Mouse (Mus musculus): Measurements from ENCODE around the gene Nr2f6. TPM values are rescaled to one million over a fixed set of nuclear protein-coding genes. Genes with fewer than 3 reads are reported as not detected.

Nr2f6 gene
- polyA plus RNA-seq, 1 experiment: 17.5 TPM

GRCm38 (mm10) chr8:71404951-71405351 lies 23.2 kb upstream of the Nr2f6 start:
- Histone ChIP-seq H3K4me3 (replicated peaks; ENCODE audit: control insufficient read depth, low read depth, low read length) (no peak overlapping the region), H3K4me1 (ENCODE audit: control insufficient read depth, insufficient read depth, low read length) (peaks cover 4% of the 10 kb centered on the region), H3K27ac (ENCODE audit: control insufficient read depth, insufficient read depth, low read depth, low read length, poor library complexity) (no peak overlapping the region)
- TF ChIP-seq POLR2A (IDR thresholded peaks at IDR 0.05; ENCODE audit: borderline replicate concordance, control insufficient read depth, low read depth, low read length): no peak
- WGBS: 52% methylated on average over 9 of the region's 9 CpGs

GRCm38 (mm10) chr8:71404011-71404410 lies 22.3 kb upstream of the Nr2f6 start:
- 85% methylated on average over 8 of the region's 8 CpGs for WGBS
- peaks cover 4% of the 10 kb centered on the region for H3K4me1 ChIP-seq (ENCODE audit: control insufficient read depth, insufficient read depth, low read length)
- no peak overlapping the region for H3K4me3 ChIP-seq (replicated peaks; ENCODE audit: control insufficient read depth, low read depth, low read length)
- H3K27ac ChIP-seq (ENCODE audit: control insufficient read depth, insufficient read depth, low read depth, low read length, poor library complexity): no peak overlapping the region
- TF ChIP-seq CTCF (IDR thresholded peaks at IDR 0.05; ENCODE audit: control insufficient read depth, insufficient read depth, low read length): no peak
- no peak for TF ChIP-seq POLR2A (IDR thresholded peaks at IDR 0.05; ENCODE audit: borderline replicate concordance, control insufficient read depth, low read depth, low read length)

DNA sequence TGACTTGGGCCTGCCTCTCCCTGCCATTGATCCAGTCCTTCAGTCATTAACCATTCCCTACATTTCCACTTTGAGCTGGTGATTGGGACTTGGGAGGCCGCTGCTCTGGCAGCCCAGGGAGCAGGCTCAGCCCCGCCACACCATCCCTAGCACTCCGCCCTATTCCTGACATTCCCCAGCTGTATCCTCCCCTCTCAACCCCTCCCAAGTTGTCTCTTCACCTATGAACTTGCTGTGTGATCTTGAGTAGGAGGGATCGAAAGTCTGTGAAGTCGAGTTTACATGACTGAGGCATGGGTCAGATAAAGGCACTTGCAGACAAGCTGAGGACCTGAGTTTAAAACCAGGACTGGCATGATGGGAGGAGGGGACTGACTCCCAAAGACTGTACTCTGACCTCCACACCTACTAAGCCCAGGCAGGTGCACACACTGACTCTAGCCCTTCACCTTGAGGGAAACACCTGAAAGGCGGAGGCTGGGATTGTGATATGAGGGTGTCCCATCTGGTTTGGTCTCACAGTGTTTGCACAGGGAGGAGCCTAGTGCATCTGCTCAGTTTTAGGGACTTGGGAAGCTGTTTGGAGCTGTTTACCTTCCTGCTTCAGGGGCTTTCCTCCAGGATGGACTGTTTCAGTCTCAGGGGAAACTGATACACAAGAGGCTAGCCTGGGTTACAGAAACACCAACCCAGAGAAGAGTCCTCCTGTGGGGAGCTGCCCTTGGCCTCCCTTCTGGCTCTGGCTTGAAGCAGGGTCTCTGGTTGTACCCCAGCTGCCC lies 21.5 kb upstream of the Nr2f6 start:
- WGBS: 85% methylated on average over 6 of the region's 6 CpGs
- Histone ChIP-seq H3K4me3 (replicated peaks; ENCODE audit: control insufficient read depth, low read depth, low read length) (no peak overlapping the region), H3K4me1 (ENCODE audit: control insufficient read depth, insufficient read depth, low read length) (peaks cover 4% of the 10 kb centered on the region), H3K27ac (ENCODE audit: control insufficient read depth, insufficient read depth, low read depth, low read length, poor library complexity) (no peak overlapping the region)
- TF ChIP-seq CTCF (IDR thresholded peaks at IDR 0.05; ENCODE audit: control insufficient read depth, insufficient read depth, low read length) (no peak), POLR2A (IDR thresholded peaks at IDR 0.05; ENCODE audit: borderline replicate concordance, control insufficient read depth, low read depth, low read length) (no peak)

DNA sequence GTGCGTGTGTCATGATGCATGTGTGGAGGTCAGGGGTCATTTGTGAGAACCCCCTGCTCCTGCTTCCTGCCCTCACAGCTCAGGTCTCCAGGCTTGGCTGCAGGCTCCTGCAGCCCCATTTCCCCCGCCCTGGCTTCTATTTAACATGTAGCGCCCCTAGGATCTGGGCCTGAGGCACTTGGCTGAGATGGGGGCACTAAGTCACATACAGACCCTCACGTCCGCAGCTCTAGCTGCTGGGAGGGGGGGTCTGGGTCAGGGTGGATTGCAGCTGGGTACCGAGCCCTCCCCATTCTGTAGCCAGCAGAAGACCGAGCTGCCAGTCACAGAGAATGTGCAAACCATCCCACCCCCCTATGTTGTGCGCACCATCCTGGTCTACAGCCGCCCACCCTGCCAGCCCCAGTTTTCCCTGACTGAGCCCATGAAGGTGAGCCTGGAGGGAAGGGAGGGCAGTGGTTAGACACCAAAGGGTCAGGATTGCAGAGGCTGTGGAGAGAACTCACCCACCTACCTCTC lies 20.7 kb upstream of the Nr2f6 start:
- no peak for TF ChIP-seq CTCF (IDR thresholded peaks at IDR 0.05; ENCODE audit: control insufficient read depth, insufficient read depth, low read length)
- TF ChIP-seq POLR2A (IDR thresholded peaks at IDR 0.05; ENCODE audit: borderline replicate concordance, control insufficient read depth, low read depth, low read length): peak; percentile 19; the same call in 1 of the 2 replicates
- WGBS: 86% methylated on average over 9 of the region's 9 CpGs
- Histone ChIP-seq H3K4me1 (ENCODE audit: control insufficient read depth, insufficient read depth, low read length) (peaks cover 4% of the 10 kb centered on the region), H3K4me3 (replicated peaks; ENCODE audit: control insufficient read depth, low read depth, low read length) (no peak overlapping the region), H3K27ac (ENCODE audit: control insufficient read depth, insufficient read depth, low read depth, low read length, poor library complexity) (no peak overlapping the region)

DNA sequence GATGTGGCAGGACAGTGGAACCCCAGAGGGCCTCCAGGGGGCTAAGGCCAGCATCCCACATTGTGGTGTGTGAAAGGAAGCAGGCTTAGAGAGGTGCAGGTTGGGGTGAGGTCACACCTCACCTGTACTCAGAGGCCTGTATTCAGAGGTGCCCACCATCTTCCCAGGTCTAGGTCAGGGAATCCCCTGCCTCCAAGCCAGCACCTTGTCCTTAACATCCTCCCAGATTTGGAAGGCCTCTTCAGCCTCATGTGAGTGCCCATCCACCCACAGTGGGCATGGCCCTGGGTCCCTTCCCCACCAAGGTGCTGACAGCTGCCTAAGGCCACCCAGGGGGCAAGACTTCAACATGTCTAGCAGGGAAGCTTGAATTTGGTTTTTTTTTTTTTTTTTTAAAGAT lies 19.7 kb upstream of the Nr2f6 start:
- Histone ChIP-seq H3K27ac (ENCODE audit: control insufficient read depth, insufficient read depth, low read depth, low read length, poor library complexity) (no peak overlapping the region), H3K4me3 (replicated peaks; ENCODE audit: control insufficient read depth, low read depth, low read length) (no peak overlapping the region), H3K4me1 (ENCODE audit: control insufficient read depth, insufficient read depth, low read length) (peaks cover 4% of the 10 kb centered on the region)
- TF ChIP-seq CTCF (IDR thresholded peaks at IDR 0.05; ENCODE audit: control insufficient read depth, insufficient read depth, low read length) (no peak), POLR2A (IDR thresholded peaks at IDR 0.05; ENCODE audit: borderline replicate concordance, control insufficient read depth, low read depth, low read length) (no peak)

DNA sequence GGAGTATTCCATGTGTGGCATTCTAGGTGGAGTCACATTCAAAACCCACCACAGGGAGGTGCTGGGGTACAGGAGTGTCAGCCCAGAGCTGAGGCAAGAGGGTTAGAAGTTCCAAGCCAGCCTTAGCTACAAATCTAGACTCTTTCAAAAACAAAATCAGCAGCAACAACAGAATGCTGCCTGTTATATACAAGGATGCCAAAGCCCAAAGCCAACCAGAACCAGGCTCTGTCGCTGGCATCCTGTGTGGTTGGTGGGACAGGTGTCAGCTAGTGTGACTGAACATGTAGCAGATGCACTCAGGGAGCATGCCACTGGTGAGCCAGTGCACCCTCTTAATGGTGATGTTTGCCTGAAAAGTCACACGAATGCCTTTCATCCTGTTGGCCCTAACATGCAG lies 19.1 kb upstream of the Nr2f6 start:
- WGBS: 90% methylated on average over 2 of the region's 2 CpGs
- H3K27ac ChIP-seq (ENCODE audit: control insufficient read depth, insufficient read depth, low read depth, low read length, poor library complexity): no peak overlapping the region
- H3K4me3 ChIP-seq (replicated peaks; ENCODE audit: control insufficient read depth, low read depth, low read length): no peak overlapping the region
- no peak for TF ChIP-seq CTCF (IDR thresholded peaks at IDR 0.05; ENCODE audit: control insufficient read depth, insufficient read depth, low read length)
- TF ChIP-seq POLR2A (IDR thresholded peaks at IDR 0.05; ENCODE audit: borderline replicate concordance, control insufficient read depth, low read depth, low read length): no peak
- peaks cover 5% of the 10 kb centered on the region for H3K4me1 ChIP-seq (ENCODE audit: control insufficient read depth, insufficient read depth, low read length)

DNA sequence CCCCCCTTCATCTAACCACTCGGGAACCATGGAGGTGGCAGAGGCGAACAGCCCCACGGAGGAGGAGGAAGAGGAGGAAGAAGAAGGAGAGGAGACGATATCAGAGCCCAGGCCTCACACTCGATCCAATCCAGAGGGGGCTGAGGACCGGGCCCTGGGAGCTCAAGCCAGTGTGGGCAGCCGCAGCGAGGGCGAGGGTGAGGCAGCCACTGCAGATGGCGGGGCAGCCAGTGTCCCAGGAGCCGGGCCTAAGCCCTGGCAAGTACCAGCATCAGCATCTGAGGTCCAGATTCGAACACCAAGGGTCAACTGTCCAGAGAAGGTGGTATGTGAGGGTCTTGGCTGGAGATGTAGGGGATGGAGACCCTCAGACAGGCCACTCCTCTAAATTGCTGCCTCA lies 15.9 kb upstream of the Nr2f6 start:
- Histone ChIP-seq H3K4me1 (ENCODE audit: control insufficient read depth, insufficient read depth, low read length) (peaks cover 3% of the 10 kb centered on the region; the same call in 1 of the 2 replicates), H3K4me3 (replicated peaks; ENCODE audit: control insufficient read depth, low read depth, low read length) (no peak overlapping the region), H3K27ac (ENCODE audit: control insufficient read depth, insufficient read depth, low read depth, low read length, poor library complexity) (no peak overlapping the region)
- WGBS: 80% methylated on average over 12 of the region's 12 CpGs
- TF ChIP-seq POLR2A (IDR thresholded peaks at IDR 0.05; ENCODE audit: borderline replicate concordance, control insufficient read depth, low read depth, low read length) (no peak), CTCF (IDR thresholded peaks at IDR 0.05; ENCODE audit: control insufficient read depth, insufficient read depth, low read length) (no peak)

DNA sequence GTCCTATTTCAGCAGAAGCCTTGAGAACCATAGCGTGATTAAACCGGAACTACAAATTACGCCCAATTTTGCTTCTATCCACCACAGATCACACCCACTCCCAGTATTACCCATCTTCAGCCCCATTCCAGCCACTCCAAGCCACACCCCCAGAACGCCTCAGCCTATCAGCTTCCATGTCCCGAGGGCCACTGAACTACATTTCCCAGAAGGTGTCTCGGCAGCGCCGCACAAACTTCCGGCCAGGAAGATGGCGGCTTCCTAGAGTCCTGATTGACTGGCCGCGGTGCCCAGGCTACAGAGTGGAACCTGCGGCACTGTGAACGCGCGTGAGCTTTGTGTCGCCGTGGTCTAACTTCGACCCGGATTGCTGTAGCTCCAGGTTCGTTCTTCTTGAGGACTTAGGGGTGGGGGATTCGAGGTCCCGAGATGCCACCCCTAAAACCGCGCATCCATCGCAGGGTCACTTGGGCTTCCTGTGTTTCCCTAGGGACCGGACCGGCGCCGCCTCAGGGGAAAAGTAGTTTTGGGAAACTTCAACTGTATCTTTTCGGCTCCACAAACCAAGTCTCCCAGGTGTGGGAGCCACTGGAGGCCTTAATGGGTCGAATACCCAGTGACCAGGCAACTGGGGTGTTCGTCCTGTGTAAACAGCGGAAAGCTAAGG lies 15.0 kb upstream of the Nr2f6 start, which contains the start of gene Babam1:
TSS of gene Babam1 (plus strand) at position 223 of the 667 bp plus-strand sequence.
- WGBS: under 1% methylated on average over 34 of the region's 34 CpGs
- TF ChIP-seq CTCF (IDR thresholded peaks at IDR 0.05; ENCODE audit: control insufficient read depth, insufficient read depth, low read length): no peak
- TF ChIP-seq POLR2A (IDR thresholded peaks at IDR 0.05; ENCODE audit: borderline replicate concordance, control insufficient read depth, low read depth, low read length): peak; percentile 68; the same call in 1 of the 2 replicates
- peak within 1 kb of the TSS; percentile 84 for H3K4me3 ChIP-seq (replicated peaks; ENCODE audit: control insufficient read depth, low read depth, low read length)
- H3K4me1 ChIP-seq (ENCODE audit: control insufficient read depth, insufficient read depth, low read length): peaks cover 3% of the 10 kb centered on the region; the same call in 1 of the 2 replicates
- H3K27ac ChIP-seq (ENCODE audit: control insufficient read depth, insufficient read depth, low read depth, low read length, poor library complexity): no peak within 1 kb of the TSS
